Mouse (Mus musculus) heart, embryonic 13.5 days (tissue): ENCODE measurements around the gene Fam186a. TPM values are rescaled to one million over a fixed set of nuclear protein-coding genes. Genes with fewer than 3 reads are reported as not detected.
"Not testable (repeated sequence)": the region's sequence is repeated elsewhere in the genome, so short reads cannot be mapped to it uniquely, and the experiment has no call there.

Source experiments
- ATAC-seq: fragments of 200-750 bp; cut with Nextera tagmentation; 2 replicates; pipeline ENCODE4 v1.8.0; 2017; ENCODE audit warnings: moderate TSS enrichment; ENCODE audit not compliant: insufficient number of reproducible peaks, low FRiP score, low TSS enrichment; ENCODE audit errors: extremely low read depth
- H3K27ac ChIP-seq: fragments of 300-500 bp; sonication (generic); replicated peaks from 2 replicates; pipeline ENCODE4 v1.5.1; 2015; ENCODE audit warnings: moderate library complexity, mild to moderate bottlenecking, inconsistent platforms
- H3K27me3 ChIP-seq: fragments of 300-500 bp; sonication (generic); replicated peaks from 2 replicates; pipeline ENCODE4 v1.6.1; 2015; ENCODE audit warnings: mild to moderate bottlenecking, inconsistent platforms
- H3K36me3 ChIP-seq: fragments of 300-500 bp; sonication (generic); 2 replicates; pipeline ENCODE4 v1.6.1; 2015; ENCODE audit warnings: mild to moderate bottlenecking, inconsistent platforms
- H3K4me1 ChIP-seq: fragments of 300-500 bp; sonication (generic); 2 replicates; pipeline ENCODE4 v1.6.1; 2015; ENCODE audit warnings: inconsistent platforms
- H3K4me2 ChIP-seq: fragments of 300-500 bp; sonication (generic); 2 replicates; pipeline ENCODE4 v1.6.1; 2015; ENCODE audit warnings: inconsistent platforms, mild to moderate bottlenecking, moderate library complexity
- H3K4me3 ChIP-seq: fragments of 300-500 bp; sonication (generic); 2 replicates; pipeline ENCODE4 v1.5.1; 2015; ENCODE audit warnings: moderate library complexity, mild to moderate bottlenecking, inconsistent platforms
- H3K9ac ChIP-seq: fragments of 300-500 bp; sonication (generic); 2 replicates; pipeline ENCODE4 v1.6.1; 2015; ENCODE audit warnings: inconsistent platforms, mild to moderate bottlenecking, moderate library complexity
- H3K9me3 ChIP-seq: fragments of 300-500 bp; sonication (generic); 2 replicates; pipeline ENCODE4 v1.6.1; 2016; ENCODE audit warnings: inconsistent platforms
- WGBS: fragments of 180-500 bp; shearing (Covaris S2); methylation state at CpG from one replicate; pipeline ENCODE4 v1.1.7; 2015; ENCODE audit warnings: mixed read lengths; 5-methylcytosine and 5-hydroxymethylcytosine counted together
- polyA plus RNA-seq: library from polyadenylated mRNA; unstranded; fragments of >200 nt; fragmentation: Nextera tagmentation; extraction: Ambion mirVana; gene quantifications from 2 replicates; pipeline ENCODE4 v1.2.1, GENCODE M21; 2015

Gene Fam186a
- not detected in 2 replicates for polyA plus RNA-seq

GRCm38 (mm10) chr15:99966961-99967360 lies at the start of gene Fam186a:
Gene Fam186a (minus strand): TSS chr15:99967061.
- no peak within 1 kb of the TSS for H3K4me2 ChIP-seq
- WGBS, result 68% methylated on average over 4 of the region's 4 CpGs
- H3K4me1 ChIP-seq, result peaks cover 3% of the 10 kb centered on the region; the same call in 1 of the 2 replicates
- no peak within 1 kb of the TSS for H3K9ac ChIP-seq
- H3K27ac ChIP-seq, result no peak within 1 kb of the TSS
- no peak within 1 kb of the TSS for H3K4me3 ChIP-seq
- H3K27me3 ChIP-seq, result peaks cover 3% of the 10 kb centered on the region; the same call in 1 of the 2 replicates
- H3K36me3 ChIP-seq, result no peaks in the 10 kb centered on the region
- H3K9me3 ChIP-seq, result no peaks in the 10 kb centered on the region
- ATAC-seq, result no peak

- Histone ChIP-seq H3K27ac (no peak overlapping the region), H3K36me3 (peaks cover 99% of the 10 kb centered on the region)
Measured at GRCm38 (mm10) chr15:100006180-100006579, 39.3 kb upstream of the Fam186a start.

GRCm38 (mm10) chr15:100004677-100005273 lies 37.9 kb upstream of the Fam186a start:
- no peak overlapping the region for H3K4me2 ChIP-seq
- 83% methylated on average over 7 of the region's 7 CpGs for WGBS
- H3K9me3 ChIP-seq, result no peaks in the 10 kb centered on the region
- H3K36me3 ChIP-seq, result peaks cover 98% of the 10 kb centered on the region
- no peak overlapping the region for H3K27ac ChIP-seq
- no peaks in the 10 kb centered on the region for H3K27me3 ChIP-seq
- no peak for ATAC-seq
- H3K9ac ChIP-seq, result no peak overlapping the region
- H3K4me1 ChIP-seq, result peaks cover 11% of the 10 kb centered on the region
- no peak overlapping the region for H3K4me3 ChIP-seq

More at GRCm38 (mm10) chr15:100006180-100006579, 39.3 kb upstream of the Fam186a start:
- ATAC-seq, result no peak
- Histone ChIP-seq H3K4me2 (no peak overlapping the region), H3K27me3 (no peaks in the 10 kb centered on the region), H3K9me3 (no peaks in the 10 kb centered on the region), H3K4me3 (no peak overlapping the region), H3K4me1 (peaks cover 11% of the 10 kb centered on the region), H3K9ac (no peak overlapping the region)

- ATAC-seq, result no peak
- WGBS, result 95% methylated on average over 1 of the region's 1 CpGs
- H3K9ac ChIP-seq, result no peak overlapping the region
Measured at GRCm38 (mm10) chr15:99999390-99999789, 32.5 kb upstream of the Fam186a start.

GRCm38 (mm10) chr15:99997114-99997804 lies 30.4 kb upstream of the Fam186a start:
- peaks cover 87% of the 10 kb centered on the region for H3K36me3 ChIP-seq
- ATAC-seq, result no peak
- no peak overlapping the region for H3K4me3 ChIP-seq
- no peak overlapping the region for H3K9ac ChIP-seq
- WGBS, result 92% methylated on average over 6 of the region's 6 CpGs
- H3K4me1 ChIP-seq, result no peaks in the 10 kb centered on the region
- no peak overlapping the region for H3K27ac ChIP-seq
- no peaks in the 10 kb centered on the region for H3K9me3 ChIP-seq
- no peak overlapping the region for H3K4me2 ChIP-seq
- H3K27me3 ChIP-seq, result no peaks in the 10 kb centered on the region

More at GRCm38 (mm10) chr15:99999390-99999789, 32.5 kb upstream of the Fam186a start:
- no peak overlapping the region for H3K27ac ChIP-seq
- no peaks in the 10 kb centered on the region for H3K4me1 ChIP-seq
- H3K27me3 ChIP-seq, result no peaks in the 10 kb centered on the region
- no peak overlapping the region for H3K4me2 ChIP-seq
- H3K9me3 ChIP-seq, result no peaks in the 10 kb centered on the region
- peaks cover 91% of the 10 kb centered on the region for H3K36me3 ChIP-seq
- no peak overlapping the region for H3K4me3 ChIP-seq

- Histone ChIP-seq H3K4me3 (no peak overlapping the region), H3K27ac (no peak overlapping the region), H3K4me2 (no peak overlapping the region), H3K27me3 (no peaks in the 10 kb centered on the region), H3K4me1 (no peaks in the 10 kb centered on the region), H3K9me3 (no peaks in the 10 kb centered on the region), H3K9ac (no peak overlapping the region), H3K36me3 (peaks cover 80% of the 10 kb centered on the region)
- no peak for ATAC-seq
- 92% methylated on average over 1 of the region's 1 CpGs for WGBS
Measured at GRCm38 (mm10) chr15:99993100-99993499, 26.2 kb upstream of the Fam186a start.

- no peak overlapping the region for H3K9ac ChIP-seq
- H3K9me3 ChIP-seq, result no peaks in the 10 kb centered on the region
- no peaks in the 10 kb centered on the region for H3K27me3 ChIP-seq
- no peak for ATAC-seq
- H3K36me3 ChIP-seq, result no peaks in the 10 kb centered on the region
- 92% methylated on average over 2 of the region's 2 CpGs for WGBS
- H3K27ac ChIP-seq, result no peak overlapping the region
- no peak overlapping the region for H3K4me3 ChIP-seq
- peaks cover 24% of the 10 kb centered on the region for H3K4me1 ChIP-seq
- no peak overlapping the region for H3K4me2 ChIP-seq
Measured at GRCm38 (mm10) chr15:99979715-99980114, 12.9 kb upstream of the Fam186a start.

GRCm38 (mm10) chr15:99979266-99979665 lies 12.4 kb upstream of the Fam186a start:
- Histone ChIP-seq H3K9ac (no peak overlapping the region), H3K27ac (no peak overlapping the region), H3K9me3 (no peaks in the 10 kb centered on the region), H3K36me3 (no peaks in the 10 kb centered on the region), H3K4me3 (no peak overlapping the region), H3K4me2 (no peak overlapping the region), H3K27me3 (no peaks in the 10 kb centered on the region), H3K4me1 (peaks cover 29% of the 10 kb centered on the region)
- no peak for ATAC-seq
- 82% methylated on average over 1 of the region's 1 CpGs for WGBS

- not testable (repeated sequence) for H3K9me3 ChIP-seq
Measured at GRCm38 (mm10) chr15:99976121-99976520, 9.3 kb upstream of the Fam186a start.

GRCm38 (mm10) chr15:99974476-99975220 lies 7.8 kb upstream of the Fam186a start:
- ATAC-seq, result no peak
- Histone ChIP-seq H3K9ac (peak overlapping the region; percentile 88; the same call in 1 of the 2 replicates), H3K4me3 (peak overlapping the region; percentile 74), H3K4me2 (peak overlapping the region; percentile 89), H3K4me1 (peaks cover 30% of the 10 kb centered on the region), H3K27ac (no peak overlapping the region), H3K36me3 (no peaks in the 10 kb centered on the region), H3K27me3 (no peaks in the 10 kb centered on the region), H3K9me3 (no peaks in the 10 kb centered on the region)
- WGBS, result 74% methylated on average over 2 of the region's 2 CpGs

More at GRCm38 (mm10) chr15:99976121-99976520, 9.3 kb upstream of the Fam186a start:
- H3K9ac ChIP-seq, H3K4me3 ChIP-seq, H3K36me3 ChIP-seq, H3K27me3 ChIP-seq, H3K27ac ChIP-seq, ATAC-seq, H3K4me2 ChIP-seq: not testable (repeated sequence)
- 84% methylated on average over 2 of the region's 2 CpGs for WGBS
- peaks cover 30% of the 10 kb centered on the region for H3K4me1 ChIP-seq
